Mouse (Mus musculus) T-cell, adult 2 months (primary cell): ENCODE data around the gene Spen.

Source experiments
- DNase-seq: peaks from one replicate; pipeline ENCODE4 v3.0.0; 2022; ENCODE audit warnings: low spot score

Gene Spen

GRCm38 (mm10) chr4:141446211-141446610 lies 92.2 kb downstream of the Spen start:
- no peak for DNase-seq

- peak; percentile 46 for DNase-seq
Measured at GRCm38 (mm10) chr4:141445328-141445720, 93.1 kb downstream of the Spen start.

- DNase-seq = peak; percentile 90
Measured at GRCm38 (mm10) chr4:141444451-141445327, 93.7 kb downstream of the Spen start, which contains the start of gene Zbtb17. Zbtb17 (plus strand) TSS chr4:141444654.

GRCm38 (mm10) chr4:141443641-141444429 lies 94.6 kb downstream of the Spen start:
- no peak for DNase-seq

GRCm38 (mm10) chr4:141440877-141441276 lies 97.5 kb downstream of the Spen start:
- DNase-seq = no peak

- DNase-seq = no peak
Measured at GRCm38 (mm10) chr4:141439083-141439803, 99.2 kb downstream of the Spen start.

GRCm38 (mm10) chr4:141435974-141436373 lies 102.4 kb downstream of the Spen start, which contains the start of gene Srarp:
Srarp (minus strand) TSS chr4:141436105.
- DNase-seq = no peak

- DNase-seq = no peak
Measured at GRCm38 (mm10) chr4:141433191-141433590, 105.2 kb downstream of the Spen start.

GRCm38 (mm10) chr4:141432666-141433065 lies 105.7 kb downstream of the Spen start:
- DNase-seq = no peak

GRCm38 (mm10) chr4:141430997-141431396 lies 107.4 kb downstream of the Spen start:
- peak; percentile 67 for DNase-seq

- no peak for DNase-seq
Measured at GRCm38 (mm10) chr4:141429847-141430246, 108.5 kb downstream of the Spen start.

GRCm38 (mm10) chr4:141429381-141429780 lies 109.0 kb downstream of the Spen start:
- DNase-seq = no peak

- no peak for DNase-seq
Measured at GRCm38 (mm10) chr4:141427921-141428320, 110.5 kb downstream of the Spen start.

- DNase-seq = no peak
Measured at GRCm38 (mm10) chr4:141426796-141427745, 111.3 kb downstream of the Spen start.

GRCm38 (mm10) chr4:141425484-141426479 lies 112.6 kb downstream of the Spen start:
- DNase-seq = peak; percentile 26

- DNase-seq = no peak
Measured at GRCm38 (mm10) chr4:141423691-141424431, 114.5 kb downstream of the Spen start.

GRCm38 (mm10) chr4:141423288-141423687 lies 115.1 kb downstream of the Spen start:
- DNase-seq = no peak

- DNase-seq = no peak
Measured at GRCm38 (mm10) chr4:141422841-141423240, 115.6 kb downstream of the Spen start.

GRCm38 (mm10) chr4:141421423-141421822 lies 117.0 kb downstream of the Spen start:
- no peak for DNase-seq
